Mouse (Mus musculus) cerebellum, adult 18-20 months (tissue): Measurements from ENCODE around the gene Asb8.

ENCODE experiments used
- DNase-seq, 2 experiments: peaks; one replicate each; pipeline ENCODE4 v3.0.0; 2021

The Asb8 gene

DNA sequence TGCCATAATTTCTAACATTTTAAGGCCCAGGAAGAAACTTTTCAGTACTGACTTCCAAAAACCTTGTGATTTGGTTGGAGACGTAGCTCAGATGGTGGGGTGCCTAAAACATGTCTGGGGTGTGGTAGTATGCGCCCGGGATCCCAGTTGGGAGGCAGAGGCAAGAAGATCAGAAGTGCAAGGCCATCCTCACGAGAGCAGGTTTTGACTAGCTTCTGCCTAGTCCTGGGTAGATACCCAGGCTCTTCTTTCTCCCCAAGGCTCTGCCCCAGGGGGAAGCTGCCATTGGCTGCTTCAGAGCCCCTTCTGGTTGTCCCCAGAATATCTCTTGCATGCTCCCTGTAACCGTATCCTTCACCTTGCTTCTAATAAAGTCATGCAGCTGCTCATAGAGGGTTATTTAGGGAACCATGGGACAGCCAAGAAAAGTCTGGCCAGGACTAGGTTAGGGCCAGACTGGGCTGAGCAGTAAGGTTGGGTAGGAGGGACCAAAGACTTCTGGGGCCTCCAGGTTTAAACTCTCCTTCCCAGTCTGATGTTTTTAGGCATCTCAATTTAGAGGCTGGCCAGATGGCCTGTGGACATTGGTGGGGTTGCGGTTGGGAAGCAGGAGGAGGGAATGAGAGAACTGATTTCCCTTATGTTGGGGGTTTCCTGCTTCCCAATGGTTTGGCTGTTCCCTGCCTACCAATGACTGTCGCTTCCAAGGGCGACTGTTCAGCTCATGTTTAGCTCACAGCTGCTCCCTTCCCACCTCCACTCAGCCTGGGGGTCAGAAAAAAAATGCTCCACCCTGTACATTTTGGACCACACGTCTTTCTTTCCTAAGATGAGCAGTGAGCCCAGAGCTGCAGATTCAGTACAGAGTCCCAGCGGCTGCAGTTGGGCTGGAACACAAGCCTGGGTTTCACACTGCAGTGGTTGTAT is 50.3 kb downstream of the Asb8 start:
- DNase-seq: peak in 1 of 2 experiments; percentile 26

DNA sequence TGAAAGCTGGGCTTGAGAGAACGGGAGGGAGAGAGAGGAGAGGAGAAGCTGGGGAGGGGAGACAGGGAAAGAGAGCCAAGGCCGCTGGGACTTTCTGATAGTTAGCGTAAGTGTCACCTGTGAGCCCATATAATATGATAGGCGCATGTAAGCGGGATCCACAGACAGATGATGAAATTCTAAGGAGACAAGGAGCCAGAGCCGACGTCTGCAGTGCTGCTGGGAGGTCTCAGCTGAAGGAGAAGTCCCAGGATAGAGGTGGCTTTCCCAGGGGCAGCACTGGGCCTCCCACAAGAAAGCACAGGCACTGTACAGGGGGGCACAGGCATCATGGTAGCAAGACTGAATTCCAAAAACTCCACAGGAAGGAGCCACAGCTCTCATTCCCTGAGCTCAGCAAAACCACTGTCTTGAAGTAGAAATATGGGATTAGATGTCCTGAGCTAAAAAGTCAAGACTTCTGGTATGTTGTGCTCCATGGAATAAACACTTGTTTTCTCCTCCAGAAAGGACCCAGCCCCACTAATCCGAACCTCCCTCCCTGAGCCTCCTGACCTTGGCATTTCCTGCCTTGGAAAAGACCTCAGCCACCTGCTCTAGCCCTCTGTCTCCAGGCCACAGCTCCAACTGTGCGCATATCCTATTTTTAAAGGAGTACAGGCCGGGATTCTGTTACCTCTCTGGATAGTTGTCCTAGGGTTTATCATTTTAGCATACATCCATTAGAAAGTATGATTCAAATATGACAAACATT is 51.1 kb downstream of the Asb8 start:
- peak; percentile 44 to 58 for DNase-seq

DNA sequence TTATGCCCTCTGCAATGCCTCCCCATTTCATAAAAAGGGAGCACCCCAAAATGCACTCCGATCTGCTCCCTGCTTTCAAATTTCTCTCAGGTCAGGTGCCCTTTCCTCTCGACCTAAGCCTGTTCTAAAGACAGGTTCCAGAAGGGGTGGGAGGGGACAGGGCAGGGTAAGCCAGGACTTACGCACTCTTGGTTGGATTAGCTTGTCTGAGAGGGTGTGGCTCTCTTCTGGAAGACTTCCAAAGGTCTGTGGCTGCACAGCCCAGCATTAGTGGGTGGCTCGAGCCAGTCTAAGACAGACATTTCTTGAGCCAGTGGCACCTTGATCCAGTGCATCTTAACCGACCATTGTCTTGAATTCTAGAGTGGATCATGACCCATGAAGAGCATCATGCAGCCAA is 53.6 kb downstream of the Asb8 start:
- DNase-seq: no peak

DNA sequence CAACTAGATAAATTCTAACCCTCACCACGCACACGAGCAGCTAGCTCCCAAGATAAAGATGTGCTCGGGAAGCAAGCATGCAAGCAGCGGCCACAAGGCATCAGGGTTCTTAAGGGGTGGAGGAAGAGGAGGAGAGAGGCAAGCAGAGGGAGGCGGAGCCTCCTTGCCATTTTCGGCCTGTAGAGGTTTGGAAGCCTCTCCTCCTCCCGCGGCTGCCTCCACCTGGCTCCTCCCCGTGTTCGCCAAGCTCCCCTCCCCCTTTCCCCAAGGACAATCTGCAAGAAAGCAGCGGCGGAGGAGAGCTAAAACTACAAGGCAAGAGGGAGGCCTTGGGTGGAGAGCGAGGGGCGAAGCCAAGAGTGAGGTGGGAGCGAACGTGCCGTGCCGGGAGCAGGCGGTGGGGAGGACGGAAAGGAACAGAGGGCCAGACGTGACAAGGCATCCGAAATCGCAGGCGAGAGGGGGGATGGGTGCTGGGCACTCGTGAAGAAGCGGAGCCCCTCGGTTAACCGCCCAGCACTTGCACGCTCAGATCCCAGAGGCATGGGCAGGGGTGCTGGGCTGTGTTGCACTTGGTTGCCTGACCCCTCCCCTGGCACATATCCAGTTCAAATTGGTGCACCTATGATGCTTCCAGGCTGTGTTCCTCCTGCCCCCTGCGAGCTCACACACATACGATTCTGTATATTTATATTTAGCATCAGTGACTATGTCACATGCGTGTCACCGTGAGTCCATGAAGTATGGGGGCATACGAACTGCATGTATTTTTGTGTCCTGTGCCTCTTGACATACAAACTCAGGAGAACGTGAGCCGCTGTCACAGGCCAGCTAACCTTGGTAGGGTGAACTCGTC is 56.9 kb downstream of the Asb8 start:
- DNase-seq: peak; percentile 89 to 96

DNA sequence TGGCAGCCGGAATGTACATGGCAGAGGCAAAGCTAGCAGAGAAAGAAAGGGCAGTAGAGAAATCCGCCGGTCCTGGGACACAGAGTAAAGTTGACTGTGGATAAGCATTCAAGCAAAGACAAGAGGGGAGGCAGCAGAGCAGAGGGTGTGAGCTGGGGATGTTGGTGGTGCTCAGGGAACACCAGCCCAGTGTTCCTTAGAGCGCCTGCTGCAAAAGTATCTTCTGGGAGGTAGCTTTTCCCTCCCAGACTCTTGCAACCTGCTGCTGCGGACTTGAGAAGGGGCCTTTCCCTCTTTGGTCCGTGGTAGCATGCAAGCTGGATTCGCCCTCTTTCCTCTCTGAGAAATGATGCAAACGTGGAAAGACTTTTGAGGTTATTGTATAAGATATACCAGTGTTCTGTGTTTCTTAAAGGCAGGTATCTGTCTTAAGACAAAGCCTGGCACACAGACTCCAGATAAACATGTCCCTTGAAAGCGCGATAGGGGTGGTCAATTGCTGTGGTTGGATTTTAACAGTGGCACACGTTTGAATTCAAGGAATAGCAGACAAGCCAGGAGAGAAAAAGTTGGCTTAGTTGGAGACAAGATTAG is 57.6 kb downstream of the Asb8 start:
- no peak for DNase-seq

DNA sequence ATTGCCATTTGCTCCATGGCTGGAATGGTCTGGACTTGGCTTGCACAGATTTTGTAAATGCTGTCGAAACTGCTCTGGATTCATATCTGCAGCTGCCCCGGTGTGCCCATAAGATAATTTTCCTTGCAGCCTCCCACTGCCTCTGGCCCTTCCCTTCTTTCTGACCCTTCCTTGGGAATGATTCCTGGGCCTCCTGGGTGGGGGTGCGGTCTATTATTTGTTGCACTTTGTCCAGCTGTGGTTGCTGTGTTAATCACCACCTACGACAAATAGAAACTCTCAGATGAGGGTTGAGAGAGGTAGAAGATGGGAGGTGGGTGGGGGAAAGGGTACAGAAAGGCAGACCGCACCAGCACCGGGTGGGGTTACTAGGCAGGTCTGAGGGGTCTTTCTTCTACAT is 58.2 kb downstream of the Asb8 start:
- DNase-seq: no peak

DNA sequence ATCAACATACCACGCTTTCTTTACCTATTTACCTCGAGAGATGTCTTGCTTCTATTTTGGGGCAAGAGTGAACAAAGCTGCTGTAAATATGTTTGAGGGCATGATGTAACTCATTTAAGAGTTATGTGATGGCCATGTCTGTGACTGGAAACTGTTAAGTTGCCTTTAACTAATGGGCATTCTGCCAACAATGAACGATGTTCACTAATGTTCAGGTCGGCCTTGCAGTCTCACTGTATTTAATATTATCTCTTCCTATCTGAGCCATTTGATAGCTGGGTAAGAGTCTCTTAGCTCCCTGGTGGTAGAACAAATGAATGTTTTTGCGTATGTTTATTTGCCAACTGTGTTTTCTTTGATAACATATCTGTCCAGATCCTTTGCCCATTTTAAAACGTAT is 58.9 kb downstream of the Asb8 start:
- no peak for DNase-seq

DNA sequence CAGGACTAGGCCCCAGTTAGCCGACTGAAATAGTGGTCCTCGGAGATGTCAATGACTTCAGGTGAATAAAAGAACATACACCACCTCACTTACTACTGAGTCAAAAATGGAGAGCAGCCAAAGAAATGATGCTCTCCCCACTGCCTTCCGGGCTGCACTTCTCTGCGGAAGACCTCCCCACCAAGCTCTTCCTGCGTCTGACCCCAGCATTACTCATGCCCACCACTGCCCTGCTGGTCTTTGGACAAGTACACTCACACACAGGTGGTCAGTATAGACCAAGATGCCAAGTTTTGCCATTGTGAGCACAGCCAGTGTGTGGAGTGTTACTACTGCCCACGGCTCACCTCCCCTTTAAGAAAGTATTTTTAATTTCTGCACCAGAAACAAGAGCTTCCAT is 63.0 kb downstream of the Asb8 start:
- DNase-seq: no peak

DNA sequence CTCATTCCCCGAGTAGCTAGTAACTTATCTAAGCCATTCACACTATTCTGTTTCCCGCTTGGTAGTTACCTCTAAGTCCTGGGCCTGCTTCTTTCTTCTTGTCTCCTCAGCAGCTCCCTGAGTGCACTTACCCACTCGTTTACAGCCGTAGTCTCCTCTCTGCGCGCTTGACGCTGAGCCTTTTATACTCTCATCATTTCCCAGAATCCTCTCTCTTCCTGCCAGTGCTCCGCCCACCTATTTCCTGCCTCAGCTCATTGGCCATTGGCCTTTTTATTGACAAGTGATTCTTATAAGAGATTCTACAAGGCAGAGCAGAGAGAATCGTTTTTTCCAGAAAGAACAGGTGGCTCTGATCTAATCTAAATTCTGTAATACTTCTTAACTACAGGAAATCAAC is 66.9 kb downstream of the Asb8 start:
- no peak for DNase-seq

DNA sequence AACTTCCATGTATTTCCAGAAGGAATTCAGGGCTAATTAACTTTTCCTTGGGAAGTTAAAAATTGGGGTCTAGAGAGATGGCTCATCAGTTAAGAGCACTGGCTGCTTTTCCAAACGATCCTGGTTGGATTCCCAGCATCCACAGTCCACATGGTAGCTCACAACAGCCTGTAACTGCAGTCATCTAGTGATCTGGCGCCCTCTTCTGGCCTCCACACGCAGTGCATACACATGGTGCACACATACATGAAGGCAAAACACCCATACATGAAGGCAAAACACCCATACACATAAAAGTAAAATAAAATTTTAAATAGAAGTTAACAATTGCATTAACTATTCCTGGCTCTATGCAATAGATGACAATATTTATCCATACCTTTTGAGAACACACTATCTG is 68.5 kb downstream of the Asb8 start:
- DNase-seq: no peak

DNA sequence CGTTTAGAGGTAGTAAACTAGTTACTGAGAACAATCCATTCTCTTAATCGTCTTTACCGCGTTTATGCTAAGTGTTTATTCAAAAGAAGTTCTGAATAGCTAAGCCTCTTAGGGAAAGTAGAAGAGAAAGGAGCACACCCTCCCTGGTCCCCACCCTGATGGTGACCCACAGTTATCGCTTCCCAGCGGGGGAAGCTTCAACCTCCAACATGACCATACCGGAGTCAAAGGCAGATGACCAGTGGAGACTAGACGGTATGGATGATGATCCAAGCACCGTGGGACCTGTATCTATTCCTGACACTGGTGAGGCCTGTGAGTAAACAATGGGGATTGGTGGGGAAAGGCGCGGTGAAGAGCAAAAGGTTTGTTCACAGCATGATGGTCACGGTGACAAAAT is 70.5 kb downstream of the Asb8 start:
- DNase-seq: no peak

DNA sequence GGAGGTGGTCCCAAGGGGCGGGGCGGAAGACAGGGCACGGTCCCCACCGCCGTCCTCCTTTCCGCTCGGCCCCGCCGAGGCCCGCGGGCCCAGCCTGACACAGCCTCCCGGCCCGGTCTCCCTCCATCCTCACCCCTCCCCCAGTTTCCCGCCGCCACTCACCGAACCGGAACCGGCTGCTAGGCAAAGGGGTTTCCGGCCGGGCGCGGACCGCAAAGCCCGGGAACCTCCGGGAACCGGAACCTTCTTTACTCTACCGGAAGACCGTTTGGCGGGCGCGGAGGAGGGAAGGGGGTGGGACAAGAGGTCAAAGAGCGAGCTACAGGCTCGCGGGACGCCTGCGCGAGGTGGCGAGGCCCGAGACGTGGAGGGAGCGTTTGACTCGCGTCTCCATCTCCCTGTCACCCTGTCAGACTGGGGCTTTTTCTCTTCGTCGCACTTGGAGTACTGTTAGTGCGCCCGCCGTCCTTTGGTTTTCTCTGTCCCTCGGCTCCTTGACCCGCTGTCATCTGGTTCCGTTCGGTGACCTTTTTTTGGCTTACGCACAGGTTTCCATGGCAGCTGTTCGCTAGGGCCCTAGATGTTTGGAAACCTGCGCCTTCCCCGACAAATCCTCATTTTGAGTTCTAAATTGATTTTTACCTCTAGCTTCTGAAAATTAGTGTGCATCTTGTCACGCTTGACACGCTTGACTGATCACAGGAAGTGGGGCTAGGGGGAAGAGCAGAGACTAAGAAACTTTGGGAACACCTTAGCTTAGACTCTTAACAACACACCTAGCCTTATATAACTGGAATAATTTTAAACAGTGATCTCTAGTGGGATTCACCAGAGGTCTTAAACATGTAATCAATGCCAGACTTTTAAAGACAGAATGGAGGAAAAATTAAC is 72.1 kb downstream of the Asb8 start, which contains the start of gene Senp1:
Gene Senp1, minus strand, starts transcription at position 624 of the 891 bp plus-strand sequence.
- peak; percentile 90 to 92 for DNase-seq

DNA sequence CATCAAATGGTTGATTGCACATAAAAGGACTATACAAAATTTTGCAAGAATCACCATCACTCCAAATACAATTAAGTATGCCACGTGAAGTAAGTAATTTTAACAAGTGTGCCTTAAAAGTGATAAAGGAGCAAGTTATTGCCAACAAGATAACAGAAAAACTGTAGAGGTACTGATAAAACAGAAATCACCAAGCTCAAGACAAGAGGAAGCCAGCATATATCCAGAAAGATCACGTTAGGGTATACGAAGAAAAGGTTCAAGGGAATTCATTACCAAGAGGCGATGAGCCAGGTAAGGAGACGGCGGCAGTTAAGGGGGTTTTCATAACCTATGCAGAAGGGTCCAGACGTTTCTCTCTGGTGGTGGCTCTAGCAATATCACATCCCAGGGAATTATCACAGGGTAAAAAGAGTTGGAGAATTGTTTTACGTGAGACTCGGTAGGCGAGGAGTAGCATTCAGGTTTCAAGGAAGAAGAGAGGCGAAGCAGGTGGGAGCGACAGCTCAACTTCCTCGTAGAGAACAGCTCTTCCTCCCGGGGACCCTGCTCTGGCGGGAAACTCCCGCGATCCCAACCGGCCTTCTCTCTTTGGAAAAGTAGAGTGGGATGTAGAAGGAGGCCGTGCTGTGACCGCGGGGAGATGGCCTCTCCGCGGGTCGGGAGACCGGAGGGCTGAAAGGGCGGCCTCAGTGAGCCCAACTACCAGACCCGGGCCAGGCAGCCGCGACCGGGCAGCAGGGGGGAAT is 72.9 kb downstream of the Asb8 start, which contains the start of gene Pfkm:
Gene Pfkm, plus strand, starts transcription at position 218 of the 749 bp plus-strand sequence.
- no peak for DNase-seq

DNA sequence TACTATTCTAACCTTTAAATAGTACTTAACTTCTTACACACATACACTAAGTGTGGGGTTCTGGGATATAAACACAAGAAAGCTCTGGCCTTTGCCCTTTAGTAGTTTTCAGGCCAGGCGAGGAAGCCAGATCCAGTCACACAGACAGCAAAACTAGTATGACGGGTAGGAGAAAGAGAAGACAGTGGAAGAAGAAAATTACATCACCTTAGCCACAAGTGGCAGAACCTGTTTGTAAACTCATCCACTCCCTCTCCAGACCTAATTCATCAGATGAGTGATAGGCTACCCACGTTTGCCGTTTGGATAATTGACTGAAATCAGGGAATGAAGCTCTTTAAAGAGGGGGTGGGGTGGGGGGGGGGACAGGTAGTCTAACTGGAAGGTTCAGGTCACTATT is 73.6 kb downstream of the Asb8 start:
- DNase-seq: no peak

DNA sequence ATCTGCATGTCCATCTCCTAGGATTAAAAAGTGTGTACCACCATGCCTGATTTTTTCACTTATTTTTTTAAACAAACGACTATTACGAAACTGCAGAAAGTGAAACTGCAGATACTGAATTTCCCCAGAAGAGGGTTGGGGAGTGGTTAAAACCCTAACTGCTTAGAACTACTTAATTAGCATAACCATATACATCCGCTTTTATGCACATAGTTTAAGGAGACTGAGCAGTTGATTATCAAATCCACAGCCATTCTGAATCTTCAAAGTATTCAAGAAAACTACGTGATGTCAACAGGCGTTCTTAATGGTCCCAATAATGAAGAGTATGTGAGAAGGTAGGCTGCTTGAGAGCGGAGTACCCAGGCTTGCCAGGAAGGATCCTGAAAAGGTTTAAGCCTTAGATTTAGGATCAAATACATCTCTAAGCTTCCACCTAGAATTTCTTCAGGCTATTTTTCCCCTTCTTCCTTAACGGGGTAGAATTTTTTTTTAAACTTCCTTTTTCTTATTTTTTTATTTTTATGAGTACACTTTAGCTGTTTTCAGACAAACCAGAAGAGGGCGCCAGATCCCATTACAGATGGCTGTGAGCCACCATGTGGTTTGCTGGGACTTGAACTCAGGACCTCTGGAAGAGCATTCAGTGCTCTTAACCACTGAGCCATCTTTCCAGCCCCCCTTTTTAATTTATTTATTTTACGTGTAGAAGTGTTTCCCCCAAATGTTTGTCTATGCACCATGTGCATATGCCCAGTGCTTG is 75.8 kb downstream of the Asb8 start:
- DNase-seq: peak; percentile 38 to 55

DNA sequence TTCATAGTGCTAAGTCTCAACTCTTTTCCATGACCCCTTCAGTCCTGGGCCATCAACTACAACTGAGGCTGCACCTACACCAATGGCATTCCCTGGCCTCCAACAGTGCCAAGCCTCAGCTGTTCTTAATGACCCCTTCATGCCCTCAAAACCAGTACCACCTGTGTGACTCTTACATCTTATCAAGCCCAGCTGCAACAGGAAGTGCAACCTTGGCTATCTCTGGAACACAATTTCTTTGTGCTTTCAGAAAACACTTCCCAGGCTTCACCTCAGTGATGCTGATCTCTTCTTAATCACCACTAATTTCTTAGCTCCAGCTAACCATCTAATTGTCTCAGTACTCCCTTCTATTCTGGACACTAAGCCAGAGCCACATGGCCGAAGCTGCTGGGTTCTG is 76.5 kb downstream of the Asb8 start:
- DNase-seq: no peak
